24 mouse cellular contexts compared by ENCODE assay signal in genomic region chr17:85527327-85527698, GRCm38 (mm10).
"Had no signal": no experiment of that assay in that cellular context is flagged by ENCODE, and none has a peak within 500 bp of the region (broad histone marks: within the 10 kb centered on the region; RNA-seq: fewer than 3 reads in every experiment).

No protein-coding gene starts in this region.

- H3K4me1 ChIP-seq: limb, embryonic 13.5 days; liver, embryonic 12.5 days; liver, embryonic 15.5 days; lung, embryonic 15.5 days; megakaryocyte, embryonic 14.5 days; neural tube, embryonic 13.5 days; stomach, embryonic 15.5 days had no signal

- H3K4me2 ChIP-seq: limb, embryonic 13.5 days; liver, embryonic 12.5 days; liver, embryonic 15.5 days; lung, embryonic 15.5 days; neural tube, embryonic 13.5 days; stomach, embryonic 15.5 days had no signal

- H3K27me3 ChIP-seq: liver, embryonic 15.5 days; lung, embryonic 15.5 days; megakaryocyte, embryonic 14.5 days; neural tube, embryonic 13.5 days; stomach, embryonic 15.5 days had no signal

- ATAC-seq: liver, embryonic 12.5 days; midbrain, embryonic 16.5 days had no signal

- DNase-seq: kidney, adult 2 months; kidney, postnatal 25 days; layer of hippocampus, adult 9-11 months; liver; lung, postnatal 10 days; right cerebral cortex, adult 18-20 months; right cerebral cortex, postnatal 14 days; right cerebral cortex, postnatal 4 days; thymus, adult 18-20 months; thymus, postnatal 4 days had no signal

- H3K36me3 ChIP-seq: limb, embryonic 10.5 days; limb, embryonic 13.5 days; liver, embryonic 12.5 days; liver, embryonic 15.5 days; lung, embryonic 15.5 days; midbrain, embryonic 10.5 days; midbrain, embryonic 13.5 days; neural tube, embryonic 13.5 days; stomach, embryonic 15.5 days had no signal

- H3K4me3 ChIP-seq: layer of hippocampus, adult 2 months; limb, embryonic 10.5 days; limb, embryonic 13.5 days; liver, embryonic 12.5 days; liver, embryonic 15.5 days; lung, embryonic 15.5 days; megakaryocyte, embryonic 14.5 days; midbrain, embryonic 10.5 days; midbrain, embryonic 13.5 days; myocyte; neural tube, embryonic 13.5 days; stomach, embryonic 15.5 days had no signal

- H3K27ac ChIP-seq: kidney, postnatal 0 days; layer of hippocampus, adult 2 months; limb, embryonic 10.5 days; limb, embryonic 13.5 days; liver, embryonic 12.5 days; liver, embryonic 15.5 days; lung, embryonic 15.5 days; midbrain, embryonic 10.5 days; neural tube, embryonic 13.5 days; stomach, embryonic 15.5 days had no signal

- H3K9me3 ChIP-seq: limb, embryonic 10.5 days; limb, embryonic 13.5 days; liver, embryonic 12.5 days; liver, embryonic 15.5 days; lung, embryonic 15.5 days; midbrain, embryonic 10.5 days; midbrain, embryonic 13.5 days; neural tube, embryonic 13.5 days; stomach, embryonic 15.5 days had no signal

- H3K9ac ChIP-seq: limb, embryonic 13.5 days; liver, embryonic 12.5 days; liver, embryonic 15.5 days; lung, embryonic 15.5 days; midbrain, embryonic 13.5 days; neural tube, embryonic 13.5 days; stomach, embryonic 15.5 days had no signal
